Mouse (Mus musculus) heart, embryonic 11.5 days (tissue): ENCODE results near the gene Sema3f. TPM values are rescaled to one million over a fixed set of nuclear protein-coding genes. Genes with fewer than 3 reads are reported as not detected.

ENCODE experiments used
- ATAC-seq: fragments of 200-750 bp; cut with Nextera tagmentation; replicated peaks from 2 replicates; pipeline ENCODE4 v1.8.0; 2017; ENCODE audit warnings: moderate library complexity; ENCODE audit not compliant: insufficient number of reproducible peaks, low FRiP score, low TSS enrichment
- H3K27ac ChIP-seq: fragments of 300-500 bp; sonication (generic); 2 replicates; pipeline ENCODE4 v1.5.1; 2014; ENCODE audit warnings: mild to moderate bottlenecking, low read depth, low read length
- H3K27me3 ChIP-seq: fragments of 300-500 bp; sonication (generic); 2 replicates; pipeline ENCODE4 v1.6.1; 2014; ENCODE audit warnings: mild to moderate bottlenecking, low read length, mixed read lengths; ENCODE audit not compliant: control insufficient read depth, insufficient read depth
- H3K36me3 ChIP-seq: fragments of 300-500 bp; sonication (generic); 2 replicates; pipeline ENCODE4 v1.6.1; 2014; ENCODE audit warnings: mild to moderate bottlenecking, low read length, moderate library complexity, mixed read lengths; ENCODE audit not compliant: control insufficient read depth, insufficient read depth
- H3K4me1 ChIP-seq: fragments of 300-500 bp; sonication (generic); 2 replicates; pipeline ENCODE4 v1.6.1; 2014; ENCODE audit warnings: low read length; ENCODE audit not compliant: control insufficient read depth, insufficient read depth
- H3K4me2 ChIP-seq: fragments of 300-500 bp; sonication (generic); 2 replicates; pipeline ENCODE4 v1.6.1; 2014; ENCODE audit warnings: mild to moderate bottlenecking, moderate library complexity
- H3K4me3 ChIP-seq: fragments of 300-500 bp; sonication (generic); 2 replicates; pipeline ENCODE4 v1.5.1; 2014; ENCODE audit warnings: low read depth, low read length
- H3K9ac ChIP-seq: fragments of 300-500 bp; sonication (generic); 2 replicates; pipeline ENCODE4 v1.6.1; 2014; ENCODE audit warnings: mild to moderate bottlenecking, low read depth, low read length, moderate library complexity
- H3K9me3 ChIP-seq: fragments of 300-500 bp; sonication (generic); replicated peaks from 2 replicates; pipeline ENCODE4 v1.6.1; 2016; ENCODE audit warnings: low read length; ENCODE audit not compliant: control insufficient read depth
- WGBS: fragments of 180-500 bp; shearing (Covaris S2); extraction: QIAGEN DNeasy Blood & Tissue Kit; methylation state at CpG from one replicate; pipeline ENCODE4 v1.1.7; 2014; ENCODE audit not compliant: insufficient replicate concordance; 5-methylcytosine and 5-hydroxymethylcytosine counted together
- polyA plus RNA-seq: library from polyadenylated mRNA; unstranded; fragments of >200 nt; fragmentation: Nextera tagmentation; extraction: Ambion mirVana; gene quantifications from 2 replicates; pipeline ENCODE4 v1.2.1, GENCODE M21; 2014

The Sema3f gene
- polyA plus RNA-seq, 1 experiment from 2014 or later, result 4.6 TPM

DNA sequence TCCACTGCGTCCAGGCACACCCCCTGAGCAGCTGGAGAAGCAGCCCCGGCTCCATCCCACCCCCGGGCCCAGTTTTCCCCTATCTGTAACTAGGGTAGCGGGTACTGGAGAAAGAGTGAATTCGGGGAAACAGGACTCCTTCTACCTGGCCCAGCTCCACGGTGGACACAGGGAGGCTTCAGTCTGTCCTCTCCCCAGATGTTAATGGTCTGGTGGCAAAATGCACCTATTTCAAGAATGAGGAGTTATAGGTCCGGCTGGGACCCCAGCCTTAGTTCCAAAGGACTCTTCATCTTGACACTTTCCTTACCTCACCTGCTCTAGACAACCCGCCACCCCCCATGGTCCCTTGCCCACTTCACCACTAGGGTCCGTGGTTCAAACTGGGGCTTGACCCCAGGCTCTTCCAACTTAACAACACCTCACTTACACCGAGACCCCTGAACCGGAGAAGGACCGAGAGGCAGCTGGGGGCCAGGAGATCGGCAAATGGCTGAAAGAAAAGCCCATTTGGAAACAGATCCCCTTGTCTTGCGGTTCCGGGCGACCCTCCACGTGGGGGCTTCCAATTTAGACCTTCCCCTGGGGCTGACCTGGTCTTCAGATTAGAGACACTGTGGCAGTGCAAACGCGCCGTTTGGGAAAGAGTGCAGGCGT, 1.7 kb downstream of the Sema3f start:
- H3K9ac ChIP-seq, result peak overlapping the region; percentile 71
- WGBS, result 1% methylated on average over 21 of the region's 21 CpGs
- peak overlapping the region; percentile 65 for H3K4me3 ChIP-seq
- no peak for ATAC-seq
- H3K36me3 ChIP-seq, result no peaks in the 10 kb centered on the region
- peaks cover 50% of the 10 kb centered on the region for H3K4me1 ChIP-seq
- H3K4me2 ChIP-seq, result peak overlapping the region; percentile 80
- peaks cover 41% of the 10 kb centered on the region for H3K27me3 ChIP-seq
- H3K9me3 ChIP-seq, result no peaks in the 10 kb centered on the region
- H3K27ac ChIP-seq, result no peak overlapping the region

DNA sequence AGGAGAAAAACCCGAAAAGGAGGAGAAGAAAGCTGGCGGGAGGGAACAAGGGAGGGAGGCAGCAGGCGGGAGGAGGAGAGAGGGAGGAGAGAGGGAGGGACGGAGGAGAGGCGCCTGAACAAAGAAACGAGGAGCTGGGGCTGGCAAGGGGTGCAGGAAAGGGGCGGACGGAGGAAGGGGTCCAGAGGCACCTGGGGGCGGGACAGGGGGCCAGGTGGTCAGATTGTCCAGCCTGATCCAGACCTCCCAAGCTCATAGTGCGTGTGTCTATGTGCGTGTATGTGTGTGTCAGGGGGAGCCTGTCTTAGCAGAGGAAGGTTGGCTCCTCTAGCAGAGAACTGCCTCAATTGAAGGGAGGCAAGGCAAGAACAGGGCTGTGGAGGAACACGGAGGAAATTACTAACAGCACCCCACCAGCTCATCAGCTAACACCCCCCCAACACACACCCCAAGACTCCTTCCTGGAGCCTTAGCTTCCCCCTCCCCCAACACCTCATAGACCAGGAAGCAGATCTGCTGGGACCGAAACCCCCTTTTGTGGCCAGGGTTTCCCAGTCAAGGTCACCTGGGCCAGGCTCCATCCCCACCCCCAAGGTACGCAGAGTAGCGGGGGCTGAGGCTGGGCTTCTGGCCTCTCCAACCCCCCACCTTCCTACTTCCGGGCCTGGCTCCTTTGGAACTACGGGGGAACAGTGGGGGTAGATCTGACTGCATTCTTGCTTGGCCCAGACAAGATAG, 2.4 kb downstream of the Sema3f start:
- Histone ChIP-seq H3K4me2 (peak overlapping the region; percentile 80), H3K9me3 (no peaks in the 10 kb centered on the region), H3K9ac (peak overlapping the region; percentile 71; the same call in 1 of the 2 replicates), H3K4me3 (peak overlapping the region; percentile 65), H3K27me3 (peaks cover 41% of the 10 kb centered on the region), H3K27ac (no peak overlapping the region; the same call in 1 of the 2 replicates), H3K4me1 (peaks cover 53% of the 10 kb centered on the region), H3K36me3 (no peaks in the 10 kb centered on the region)
- ATAC-seq, result no peak
- 1% methylated on average over 17 of the region's 17 CpGs for WGBS

DNA sequence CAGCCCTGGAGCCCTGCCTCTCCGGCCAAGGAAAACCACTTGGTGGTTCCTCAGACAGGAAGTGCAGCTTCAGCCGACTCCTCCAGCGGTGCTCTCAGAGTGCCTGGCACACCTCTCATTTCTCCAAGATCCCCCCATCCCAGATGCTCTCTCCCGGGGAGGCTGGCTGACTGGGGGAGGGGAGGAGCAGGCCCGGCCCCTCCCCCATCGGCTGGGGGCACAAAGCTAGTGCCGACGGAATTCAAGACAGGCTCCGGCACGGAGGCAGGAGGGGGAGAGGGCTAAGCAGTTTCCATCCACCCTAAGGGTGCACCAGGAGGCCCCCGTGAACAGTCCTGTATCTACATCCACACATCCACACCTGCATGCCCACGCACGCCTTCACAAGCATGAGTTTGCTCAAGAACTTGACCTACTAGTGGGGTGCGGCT, 3.5 kb downstream of the Sema3f start:
- H3K4me1 ChIP-seq, result peaks cover 53% of the 10 kb centered on the region

DNA sequence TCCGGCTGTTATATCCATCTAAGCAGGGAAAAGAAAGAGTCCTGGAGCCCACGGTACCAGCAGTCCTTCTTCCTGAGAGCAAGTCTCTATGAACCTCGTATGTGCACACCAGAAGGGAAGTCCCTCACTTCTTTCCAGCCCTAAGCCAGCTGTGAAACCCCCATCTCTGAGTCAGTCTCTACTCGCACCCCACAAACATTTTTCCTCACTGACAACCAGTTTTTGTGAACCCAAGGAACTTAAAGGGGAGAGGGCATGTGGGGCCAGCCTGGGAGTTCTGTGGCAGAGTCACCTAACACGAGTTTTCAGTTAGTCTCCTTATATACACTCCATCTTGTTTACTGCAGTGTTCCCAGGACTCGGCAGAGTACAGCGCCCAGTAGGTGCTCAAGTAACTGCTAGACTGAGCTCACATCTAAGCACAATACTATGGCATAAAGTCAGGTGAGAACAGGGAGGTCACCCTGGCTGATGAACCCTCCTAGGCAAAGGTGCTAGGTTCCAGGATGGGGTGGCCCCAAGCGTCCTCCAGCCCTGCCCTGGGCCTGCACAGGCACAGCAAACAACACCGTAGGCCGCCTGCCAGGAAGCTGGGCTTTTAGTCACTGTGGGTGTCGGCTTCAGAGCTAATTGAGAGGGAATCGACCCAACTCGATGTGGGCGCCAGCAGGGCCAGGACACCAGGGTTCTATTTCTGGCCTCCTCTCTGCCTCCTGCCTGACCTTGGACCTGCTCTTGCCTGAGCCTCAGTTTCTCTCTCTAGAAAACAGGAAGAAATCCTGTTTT, 6.7 kb downstream of the Sema3f start:
- Histone ChIP-seq H3K4me2 (no peak overlapping the region), H3K36me3 (no peaks in the 10 kb centered on the region), H3K27ac (no peak overlapping the region), H3K9ac (no peak overlapping the region), H3K4me1 (peaks cover 52% of the 10 kb centered on the region), H3K9me3 (no peaks in the 10 kb centered on the region), H3K27me3 (peaks cover 19% of the 10 kb centered on the region), H3K4me3 (no peak overlapping the region)
- WGBS, result 51% methylated on average over 14 of the region's 14 CpGs
- no peak for ATAC-seq

More for the DNA sequence above, 3.5 kb downstream of the Sema3f start:
- ATAC-seq, result no peak
- no peak overlapping the region; the same call in 1 of the 2 replicates for H3K27ac ChIP-seq
- peak overlapping the region; percentile 65; the same call in 1 of the 2 replicates for H3K4me3 ChIP-seq
- no peaks in the 10 kb centered on the region for H3K36me3 ChIP-seq
- H3K9me3 ChIP-seq, result no peaks in the 10 kb centered on the region
- WGBS, result 3% methylated on average over 14 of the region's 14 CpGs
- H3K9ac ChIP-seq, result no peak overlapping the region
- peaks cover 41% of the 10 kb centered on the region for H3K27me3 ChIP-seq
- H3K4me2 ChIP-seq, result peak overlapping the region; percentile 80

DNA sequence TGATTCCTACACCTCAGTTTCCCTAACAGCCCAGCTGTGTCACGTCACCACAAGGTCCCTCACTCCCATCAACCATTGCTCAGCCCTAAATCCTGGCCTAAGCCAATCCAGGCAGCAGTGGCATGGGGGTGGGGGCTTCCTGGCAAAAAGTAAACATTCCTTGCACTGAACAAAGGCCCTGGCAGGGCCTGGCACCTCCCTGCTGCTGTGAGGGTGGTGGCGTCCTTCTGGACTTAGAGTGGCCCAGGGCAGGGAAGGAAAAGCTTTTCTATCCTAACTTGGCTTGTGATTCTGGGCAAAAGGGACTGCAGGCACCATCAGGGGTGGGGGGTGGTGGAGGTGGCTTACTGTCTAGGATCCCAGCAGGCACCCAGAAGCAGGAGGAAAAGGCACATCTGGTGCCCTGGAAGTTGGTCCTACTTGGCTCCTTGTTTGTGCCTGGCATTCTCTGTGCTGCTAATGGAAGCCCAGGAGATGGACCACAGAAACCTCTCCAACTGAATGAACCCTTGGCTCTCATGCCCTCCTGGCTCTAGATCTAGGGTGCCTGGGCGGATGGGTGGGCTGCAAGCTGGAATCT, 7.6 kb downstream of the Sema3f start:
- ATAC-seq, result no peak
- H3K4me1 ChIP-seq, result peaks cover 52% of the 10 kb centered on the region

DNA sequence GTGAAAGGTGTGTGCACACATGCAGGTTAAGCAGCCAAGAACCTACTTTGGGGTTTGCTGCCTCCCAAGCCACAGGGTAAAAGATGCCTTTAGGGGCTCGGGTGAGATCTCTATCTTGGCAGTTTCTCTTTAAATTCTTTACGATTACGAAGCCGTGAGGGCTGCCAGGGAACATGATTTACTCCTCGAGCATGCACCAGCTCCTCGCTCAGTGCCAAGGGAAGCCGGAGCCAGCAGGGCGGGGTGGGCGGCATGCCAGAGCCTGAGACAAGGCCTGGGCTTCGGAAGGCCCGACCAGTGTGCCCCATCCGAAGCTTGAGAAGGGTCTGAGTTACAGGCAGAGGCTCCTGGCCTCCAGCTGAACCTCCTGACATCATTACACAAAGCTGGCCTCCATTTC, 8.7 kb downstream of the Sema3f start:
- no peak for ATAC-seq
- no peak overlapping the region for H3K4me2 ChIP-seq
- H3K36me3 ChIP-seq, result no peaks in the 10 kb centered on the region
- no peak overlapping the region for H3K9ac ChIP-seq
- H3K27me3 ChIP-seq, result peaks cover 3% of the 10 kb centered on the region
- peaks cover 52% of the 10 kb centered on the region for H3K4me1 ChIP-seq
- WGBS, result 73% methylated on average over 12 of the region's 12 CpGs
- no peaks in the 10 kb centered on the region for H3K9me3 ChIP-seq
- no peak overlapping the region for H3K27ac ChIP-seq
- H3K4me3 ChIP-seq, result no peak overlapping the region

More for the DNA sequence above, 7.6 kb downstream of the Sema3f start:
- Histone ChIP-seq H3K36me3 (no peaks in the 10 kb centered on the region), H3K4me3 (no peak overlapping the region), H3K4me2 (no peak overlapping the region), H3K9ac (no peak overlapping the region), H3K9me3 (no peaks in the 10 kb centered on the region), H3K27ac (no peak overlapping the region), H3K27me3 (peaks cover 12% of the 10 kb centered on the region)
- 68% methylated on average over 3 of the region's 3 CpGs for WGBS

DNA sequence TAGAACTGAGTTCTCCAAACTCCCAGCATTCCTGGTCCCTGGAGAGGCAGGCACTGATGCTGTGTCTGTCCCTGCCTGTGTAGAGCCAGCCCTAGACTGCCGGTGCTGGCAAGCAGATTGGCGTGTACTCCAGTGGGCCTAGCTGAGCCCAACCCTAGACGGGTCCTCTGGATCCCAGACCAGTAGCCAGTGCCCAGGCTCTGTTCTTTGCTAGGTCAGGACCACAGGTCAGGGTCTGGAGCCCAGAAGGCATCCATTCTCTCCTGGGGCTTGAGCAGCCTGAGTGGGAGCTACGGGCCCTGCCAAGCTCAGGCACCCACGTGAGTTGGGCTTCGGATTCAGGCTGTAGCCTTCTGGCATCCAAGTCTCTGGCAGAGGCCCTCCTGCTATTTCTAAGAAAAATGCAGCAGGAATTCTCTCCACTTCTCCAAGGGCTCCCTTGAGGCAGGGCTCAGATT, 10.1 kb downstream of the Sema3f start:
- Histone ChIP-seq H3K36me3 (no peaks in the 10 kb centered on the region), H3K9ac (no peak overlapping the region), H3K4me1 (peaks cover 46% of the 10 kb centered on the region), H3K27me3 (no peaks in the 10 kb centered on the region), H3K27ac (peak overlapping the region; percentile 23; the same call in 1 of the 2 replicates), H3K4me2 (no peak overlapping the region), H3K4me3 (no peak overlapping the region), H3K9me3 (no peaks in the 10 kb centered on the region)
- no peak for ATAC-seq
- 36% methylated on average over 6 of the region's 6 CpGs for WGBS

DNA sequence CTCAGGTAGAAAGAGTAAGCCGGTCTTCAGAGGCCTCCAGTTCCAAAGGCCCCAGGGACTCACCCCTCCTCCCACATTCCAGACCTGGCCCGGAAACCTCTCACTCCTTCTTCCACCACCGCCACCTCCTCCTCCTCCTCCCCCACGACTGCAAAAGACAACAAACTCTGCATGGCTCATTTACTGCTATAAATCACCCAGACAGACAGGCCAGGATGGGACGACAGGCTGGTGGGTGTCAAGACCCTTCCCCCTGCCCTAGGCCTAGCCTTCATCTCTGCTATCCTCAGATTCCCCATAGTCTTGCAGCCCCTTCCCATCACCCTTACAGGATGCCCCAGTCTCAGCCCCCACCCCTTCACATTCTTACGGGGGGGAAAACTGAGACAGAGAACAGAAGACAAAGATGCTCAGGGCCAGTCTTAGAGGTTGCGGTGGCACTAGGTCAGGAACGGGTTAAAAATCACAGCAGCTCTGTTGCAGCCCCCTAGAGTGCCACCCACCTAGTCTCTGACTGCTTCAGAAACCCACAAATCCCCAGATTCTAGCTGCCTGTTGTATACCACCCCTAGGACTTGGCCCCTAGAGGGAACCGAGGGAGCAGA, 10.8 kb downstream of the Sema3f start:
- H3K9ac ChIP-seq, result no peak overlapping the region
- H3K4me1 ChIP-seq, result peaks cover 46% of the 10 kb centered on the region
- 12% methylated on average over 9 of the region's 9 CpGs for WGBS
- H3K27ac ChIP-seq, result no peak overlapping the region
- ATAC-seq, result no peak
- H3K4me3 ChIP-seq, result no peak overlapping the region
- 0 out of 2 replicates have a peak overlapping the region, but pooled peaks have one; percentile 11 for H3K4me2 ChIP-seq
- no peaks in the 10 kb centered on the region for H3K36me3 ChIP-seq
- no peaks in the 10 kb centered on the region for H3K9me3 ChIP-seq
- no peaks in the 10 kb centered on the region for H3K27me3 ChIP-seq
